Mouse (Mus musculus): ENCODE results near the gene Lrrc3.

The Lrrc3 gene

GRCm38 (mm10) chr10:77867546-77867945 lies 34.8 kb downstream of the Lrrc3 start:
- no peak for DNase-seq

DNA sequence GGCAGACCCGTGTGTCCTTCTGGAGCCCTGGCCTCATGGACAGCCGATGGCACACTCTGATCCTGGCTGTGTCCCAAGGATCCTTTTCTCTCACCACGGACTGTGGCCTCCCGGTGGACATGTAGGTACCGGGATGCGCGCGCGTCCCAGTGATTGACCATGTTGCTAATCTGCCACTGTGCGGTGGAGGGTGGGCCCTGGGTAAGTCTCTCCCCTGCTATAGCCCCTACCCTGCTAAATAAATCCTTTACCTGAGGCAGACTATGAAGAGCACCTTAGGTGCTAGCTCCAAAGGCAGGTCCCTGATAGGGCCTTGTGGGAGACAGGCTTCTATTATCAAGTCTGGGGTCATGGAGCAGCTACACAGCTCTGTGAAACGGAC lies 37.6 kb downstream of the Lrrc3 start:
- DNase-seq, result no peak

- no peak for DNase-seq
Observed at GRCm38 (mm10) chr10:77864067-77864761, 38.1 kb downstream of the Lrrc3 start.

DNA sequence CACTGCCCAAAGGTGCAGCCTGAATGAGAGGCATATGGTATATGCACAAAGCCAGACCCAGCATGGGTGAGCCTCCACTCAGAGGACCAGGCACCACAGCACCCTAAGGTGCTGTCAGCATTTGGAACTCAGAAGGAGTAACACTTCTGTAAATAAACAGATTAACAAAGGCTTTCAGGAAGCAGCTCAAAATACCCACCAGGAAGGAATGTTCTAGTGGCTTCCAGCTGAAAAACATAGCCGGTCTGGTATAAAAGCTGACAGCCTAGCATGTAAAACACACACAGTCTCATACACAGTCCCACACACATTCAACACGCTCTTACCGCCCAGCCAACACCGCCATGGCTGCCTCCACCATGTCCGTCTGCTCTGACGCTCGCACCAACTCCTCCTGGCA lies 40.7 kb downstream of the Lrrc3 start, which contains the start of gene Gm3285:
Gene Gm3285 (plus strand): TSS at position 301 of the 400 bp plus-strand sequence.
- DNase-seq, result no peak

DNA sequence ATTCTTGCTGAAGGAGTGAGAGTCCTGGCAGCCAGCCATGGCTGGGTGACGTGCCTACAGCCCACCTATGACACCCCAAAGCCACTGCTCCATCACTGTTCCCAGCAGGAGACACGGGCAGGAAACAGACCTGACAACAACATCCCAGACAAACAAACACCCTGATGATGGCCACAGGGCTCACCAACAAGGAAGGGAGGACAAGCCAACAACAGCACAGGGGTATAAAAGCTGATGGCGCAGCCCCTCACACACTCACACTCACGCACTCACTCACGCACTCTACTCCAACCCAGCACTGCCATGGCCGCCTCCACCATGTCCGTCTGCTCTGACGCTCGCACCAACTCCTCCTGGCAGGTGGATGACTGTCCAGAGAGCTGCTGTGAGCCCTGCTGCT lies 49.8 kb downstream of the Lrrc3 start, which contains the start of gene Gm10318:
Gene Gm10318 (plus strand): TSS at position 301 of the 400 bp plus-strand sequence.
- no peak for DNase-seq
